Mouse (Mus musculus) myocyte (in vitro differentiated cells): ENCODE results near the gene Polr3gl. TPM values are rescaled to one million over a fixed set of nuclear protein-coding genes. Genes with fewer than 3 reads are reported as not detected.

Experiments used
- H3K27me3 ChIP-seq: one replicate; pipeline ENCODE4 v1.6.1; 2011; ENCODE audit not compliant: control insufficient read depth, insufficient read depth, insufficient read length
- H3K36me3 ChIP-seq: one replicate; pipeline ENCODE4 v1.6.1; 2011; ENCODE audit not compliant: control insufficient read depth, insufficient read depth
- H3K4me2 ChIP-seq: one replicate; pipeline ENCODE4 v1.6.1; 2011; ENCODE audit warnings: low read depth, control low read depth
- H3K4me3 ChIP-seq: one replicate; pipeline ENCODE4 v1.5.1; 2011; ENCODE audit warnings: mild to moderate bottlenecking, control low read depth, moderate library complexity
- H3K79me2 ChIP-seq: one replicate; pipeline ENCODE4 v1.6.1; 2011; ENCODE audit not compliant: control insufficient read depth, insufficient read depth
- H3ac ChIP-seq: one replicate; pipeline ENCODE4 v1.6.1; 2011; ENCODE audit not compliant: control insufficient read depth, insufficient read length
- CEBPB ChIP-seq: IDR thresholded peaks from 2 replicates; pipeline ENCODE4 v1.6.1; 2011; ENCODE audit warnings: mild to moderate bottlenecking, moderate library complexity; ENCODE audit not compliant: poor library complexity, insufficient read depth, severe bottlenecking
- E2F4 ChIP-seq: IDR thresholded peaks from one replicate; pipeline ENCODE4 v1.6.1; 2011; ENCODE audit warnings: mild to moderate bottlenecking, control low read depth, moderate library complexity; ENCODE audit not compliant: insufficient read depth
- MAX ChIP-seq: IDR thresholded peaks from one replicate; pipeline ENCODE4 v1.6.1; 2011; ENCODE audit warnings: low read depth, mild to moderate bottlenecking, control low read depth
- MYOD1 ChIP-seq, 3 experiments: IDR thresholded peaks; one replicate each; pipeline ENCODE4 v1.6.1; 2011; ENCODE audit warnings: control low read depth in 2 of 3, low read depth in 2 of 3, mild to moderate bottlenecking in 2 of 3, moderate library complexity in 1 of 3; ENCODE audit not compliant: insufficient read length in 2 of 3, control insufficient read depth in 1 of 3
- MYOG ChIP-seq, 3 experiments: IDR thresholded peaks; one replicate each; pipeline ENCODE4 v1.6.1; 2011; ENCODE audit warnings: control low read depth in 2 of 3, low read depth in 2 of 3, mild to moderate bottlenecking in 2 of 3; ENCODE audit not compliant: insufficient read length in 2 of 3, control insufficient read depth in 1 of 3, insufficient read depth in 1 of 3
- POLR2A ChIP-seq: IDR thresholded peaks from one replicate; pipeline ENCODE4 v1.6.1; 2011; ENCODE audit warnings: low read depth, mild to moderate bottlenecking, control low read depth, moderate library complexity; ENCODE audit not compliant: insufficient read length
- POLR2AphosphoS2 ChIP-seq: IDR thresholded peaks from one replicate; pipeline ENCODE4 v1.6.1; 2011; ENCODE audit warnings: low read depth, control low read depth; ENCODE audit not compliant: insufficient read length
- REST ChIP-seq: IDR thresholded peaks from one replicate; pipeline ENCODE4 v1.6.1; 2011; ENCODE audit warnings: mild to moderate bottlenecking, control low read depth, moderate library complexity; ENCODE audit not compliant: insufficient read depth, insufficient read length
- SRF ChIP-seq: IDR thresholded peaks from one replicate; pipeline ENCODE4 v1.6.1; 2011; ENCODE audit warnings: low read depth; ENCODE audit not compliant: control insufficient read depth, insufficient read length
- TCF12 ChIP-seq: IDR thresholded peaks from one replicate; pipeline ENCODE4 v1.6.1; 2011; ENCODE audit warnings: mild to moderate bottlenecking, control low read depth; ENCODE audit not compliant: poor library complexity, insufficient read depth, severe bottlenecking
- TCF3 ChIP-seq: IDR thresholded peaks from one replicate; pipeline ENCODE4 v1.6.1; 2011; ENCODE audit warnings: low read depth, control low read depth; ENCODE audit not compliant: insufficient read length
- USF1 ChIP-seq: IDR thresholded peaks from one replicate; pipeline ENCODE4 v1.6.1; 2011; ENCODE audit warnings: low read depth, mild to moderate bottlenecking, control low read depth, moderate library complexity
- polyA plus RNA-seq: library from polyadenylated mRNA; unstranded; fragments of >200 nt; fragmentation: generic; extraction: Trizol; gene quantifications from one replicate; pipeline ENCODE4 v1.2.1, GENCODE M21; 2012; ENCODE audit warnings: missing spikeins

The Polr3gl gene
- polyA plus RNA-seq, 1 experiment, result 22.7 TPM

DNA sequence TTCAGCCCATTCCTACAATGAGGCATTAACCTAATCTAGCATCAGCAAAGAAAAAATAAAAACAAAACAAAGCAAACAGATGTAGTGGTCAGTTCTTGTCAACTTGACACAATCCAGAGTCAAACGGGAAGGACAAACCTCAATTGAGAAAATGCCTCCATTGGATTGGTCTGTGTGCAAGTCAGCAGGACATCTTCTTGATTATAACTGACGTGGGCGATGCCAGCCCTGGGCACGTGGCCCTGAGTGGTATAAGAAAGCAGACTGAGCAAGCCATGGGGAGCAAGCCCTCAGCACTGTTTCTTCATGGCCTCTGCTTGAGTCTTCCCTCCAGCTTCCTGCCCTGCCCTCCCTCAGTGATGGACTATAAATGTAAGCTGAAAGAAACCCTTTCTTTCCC is 47.1 kb downstream of the Polr3gl start:
- Histone ChIP-seq H3K4me2 (no peak overlapping the region), H3K27me3 (peaks cover 10% of the 10 kb centered on the region), H3K79me2 (no peaks in the 10 kb centered on the region), H3ac (no peak overlapping the region), H3K36me3 (no peaks in the 10 kb centered on the region), H3K4me3 (no peak overlapping the region)
- TF ChIP-seq MYOD1 (IDR thresholded peaks at IDR 0.05; ENCODE audit: control insufficient read depth in 1 of 3, insufficient read length in 2 of 3, low read depth in 2 of 3), result no peak
- no peak for TF ChIP-seq MYOG (IDR thresholded peaks at IDR 0.05; ENCODE audit: control insufficient read depth in 1 of 3, insufficient read depth in 1 of 3, insufficient read length in 2 of 3, low read depth in 2 of 3)
- no peak for TF ChIP-seq REST
- TF ChIP-seq USF1, result no peak
- no peak for TF ChIP-seq POLR2A
- no peak for TF ChIP-seq TCF12
- TF ChIP-seq E2F4, result no peak
- no peak for TF ChIP-seq CEBPB
- no peak for TF ChIP-seq TCF3
- no peak for TF ChIP-seq MAX

DNA sequence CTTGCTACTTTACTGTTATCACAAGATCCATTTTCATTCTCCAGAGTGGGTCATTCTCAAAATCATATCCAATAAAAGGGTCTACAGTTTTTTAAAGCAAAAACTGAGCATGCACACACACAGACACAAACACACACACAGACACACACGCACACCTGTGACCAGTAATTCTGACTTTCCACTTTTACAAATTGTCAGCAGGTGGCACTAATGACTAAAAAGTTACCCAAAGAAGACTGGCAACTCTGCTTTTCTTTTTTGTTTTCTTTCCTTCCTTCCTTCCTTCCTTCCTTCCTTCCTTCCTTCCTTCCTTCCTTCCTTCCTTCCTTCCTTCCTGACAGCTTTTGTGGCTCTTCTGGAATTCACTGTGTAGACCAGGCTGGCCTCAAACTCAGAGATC is 48.4 kb downstream of the Polr3gl start:
- Histone ChIP-seq H3K4me2 (no peak overlapping the region), H3K4me3 (no peak overlapping the region), H3ac (no peak overlapping the region), H3K79me2 (no peaks in the 10 kb centered on the region), H3K36me3 (no peaks in the 10 kb centered on the region), H3K27me3 (peaks cover 10% of the 10 kb centered on the region)
- TF ChIP-seq CEBPB, result no peak
- TF ChIP-seq REST, result no peak
- no peak for TF ChIP-seq SRF
- TF ChIP-seq MAX, result no peak
- TF ChIP-seq E2F4, result no peak
- TF ChIP-seq TCF12, result no peak
- no peak for TF ChIP-seq USF1
- no peak for TF ChIP-seq TCF3
- TF ChIP-seq POLR2AphosphoS2, result no peak
- TF ChIP-seq MYOG (IDR thresholded peaks at IDR 0.05; ENCODE audit: control insufficient read depth in 1 of 3, insufficient read depth in 1 of 3, insufficient read length in 2 of 3, low read depth in 2 of 3), result no peak

DNA sequence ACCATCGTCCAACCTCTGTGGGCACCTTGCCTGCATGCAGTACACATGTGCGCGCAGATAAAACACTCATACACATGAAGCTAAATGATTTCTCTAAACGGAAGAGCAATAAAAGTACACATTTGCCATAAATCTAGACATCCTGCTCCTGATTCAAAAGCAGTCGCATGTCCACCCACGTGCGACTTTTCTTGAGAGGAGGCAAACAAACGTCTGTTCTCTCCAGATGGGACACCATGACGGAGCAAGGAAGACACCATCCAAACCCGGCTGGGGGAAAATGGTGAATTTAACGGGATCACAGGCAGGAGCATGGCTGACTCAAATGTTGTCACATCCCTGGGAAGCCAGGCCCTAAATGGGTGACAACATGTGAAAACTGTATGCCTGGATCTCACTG is 50.6 kb downstream of the Polr3gl start:
- TF ChIP-seq CEBPB (no peak), MYOD1 (IDR thresholded peaks at IDR 0.05; ENCODE audit: control insufficient read depth in 1 of 3, insufficient read length in 2 of 3, low read depth in 2 of 3) (no peak), MYOG (IDR thresholded peaks at IDR 0.05; ENCODE audit: control insufficient read depth in 1 of 3, insufficient read depth in 1 of 3, insufficient read length in 2 of 3, low read depth in 2 of 3) (no peak), TCF12 (no peak), POLR2A (no peak), MAX (no peak), REST (no peak), TCF3 (no peak), SRF (no peak), POLR2AphosphoS2 (no peak), E2F4 (no peak), USF1 (no peak)

DNA sequence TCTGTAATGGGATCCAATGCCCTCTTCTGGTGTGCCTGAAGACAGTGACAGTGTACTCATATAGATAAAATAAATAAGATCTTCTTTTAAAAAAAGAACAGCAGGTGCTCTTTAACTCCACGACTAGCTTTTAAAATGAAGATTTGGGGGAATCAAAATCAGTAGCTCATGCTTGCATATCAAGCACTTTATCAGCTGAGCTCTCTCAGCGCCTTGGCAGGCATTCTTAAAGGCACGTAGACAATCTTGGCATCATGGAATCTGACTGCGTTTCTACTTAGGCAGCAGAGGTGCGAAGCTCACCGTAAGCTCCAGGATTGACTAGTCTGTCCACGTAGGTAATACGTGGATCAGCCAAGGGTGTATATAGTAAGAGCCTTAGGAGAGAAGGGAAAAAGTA is 51.4 kb downstream of the Polr3gl start:
- peaks cover 10% of the 10 kb centered on the region for H3K27me3 ChIP-seq
- TF ChIP-seq REST, result no peak
- no peak for TF ChIP-seq MYOG (IDR thresholded peaks at IDR 0.05; ENCODE audit: control insufficient read depth in 1 of 3, insufficient read depth in 1 of 3, insufficient read length in 2 of 3, low read depth in 2 of 3)
- TF ChIP-seq POLR2AphosphoS2, result no peak
- no peak for TF ChIP-seq E2F4
- TF ChIP-seq SRF, result no peak
- no peak for TF ChIP-seq USF1
- no peak for TF ChIP-seq MYOD1 (IDR thresholded peaks at IDR 0.05; ENCODE audit: control insufficient read depth in 1 of 3, insufficient read length in 2 of 3, low read depth in 2 of 3)
- no peaks in the 10 kb centered on the region for H3K36me3 ChIP-seq
- H3K79me2 ChIP-seq, result no peaks in the 10 kb centered on the region
- no peak overlapping the region for H3K4me2 ChIP-seq
- no peak overlapping the region for H3ac ChIP-seq
- H3K4me3 ChIP-seq, result no peak overlapping the region

More for the DNA sequence above, 50.6 kb downstream of the Polr3gl start:
- Histone ChIP-seq H3K36me3 (no peaks in the 10 kb centered on the region), H3K27me3 (peaks cover 10% of the 10 kb centered on the region), H3K4me2 (no peak overlapping the region), H3K79me2 (no peaks in the 10 kb centered on the region), H3ac (no peak overlapping the region), H3K4me3 (no peak overlapping the region)

DNA sequence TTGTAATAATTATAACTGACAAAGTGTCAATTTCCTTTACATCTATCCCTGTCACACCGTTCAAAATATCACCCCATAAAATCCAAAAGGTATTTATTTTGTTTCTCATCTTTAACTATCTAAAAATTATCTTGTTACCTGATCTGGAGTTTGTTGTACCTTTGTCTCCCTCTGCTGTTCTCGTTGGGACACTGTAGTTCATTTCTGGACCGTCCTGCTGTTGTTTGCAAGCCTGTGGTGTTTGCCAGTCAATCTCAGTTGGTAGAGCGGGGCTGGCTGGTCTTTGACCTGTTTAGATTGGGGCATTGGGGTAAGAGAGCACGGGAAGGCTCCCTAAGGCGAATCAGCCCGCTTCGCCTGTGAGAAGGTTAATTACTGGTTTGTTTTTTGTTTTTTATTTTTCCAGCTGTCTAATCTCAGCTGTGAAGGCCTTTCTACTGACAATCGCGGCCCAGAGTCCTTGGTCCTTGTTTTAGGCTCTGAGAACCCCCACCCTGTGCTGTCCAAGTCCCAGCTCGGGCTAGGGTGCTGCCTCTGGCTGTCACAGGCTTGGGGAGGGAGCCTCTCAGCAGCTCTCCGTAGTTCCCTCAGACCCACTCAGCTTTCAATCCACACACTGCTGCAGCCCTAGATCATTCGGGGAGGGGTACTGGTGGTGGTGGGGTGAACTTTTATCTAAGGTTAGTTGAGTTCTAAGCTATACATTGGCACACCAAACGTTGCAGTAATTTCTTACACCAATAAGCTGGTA is 52.5 kb downstream of the Polr3gl start:
- Histone ChIP-seq H3K27me3 (peaks cover 10% of the 10 kb centered on the region), H3ac (no peak overlapping the region), H3K79me2 (no peaks in the 10 kb centered on the region), H3K4me3 (no peak overlapping the region), H3K4me2 (no peak overlapping the region), H3K36me3 (no peaks in the 10 kb centered on the region)
- TF ChIP-seq SRF (no peak), USF1 (no peak), POLR2AphosphoS2 (no peak), POLR2A (no peak), MYOG (IDR thresholded peaks at IDR 0.05; ENCODE audit: control insufficient read depth in 1 of 3, insufficient read depth in 1 of 3, insufficient read length in 2 of 3, low read depth in 2 of 3) (no peak), TCF12 (no peak), MYOD1 (IDR thresholded peaks at IDR 0.05; ENCODE audit: control insufficient read depth in 1 of 3, insufficient read length in 2 of 3, low read depth in 2 of 3) (no peak), TCF3 (no peak)
